Mouse (Mus musculus): ENCODE data around the gene Mdm1. TPM values are rescaled to one million over a fixed set of nuclear protein-coding genes. Genes with fewer than 3 reads are reported as not detected.

Gene Mdm1
- polyA plus RNA-seq, 1 experiment from 2014 or later = 39.6 TPM

- Histone ChIP-seq H3K4me3 (no peak overlapping the region), H3K27me3 (no peaks in the 10 kb centered on the region), H3K4me1 (no peaks in the 10 kb centered on the region), H3K36me3 (no peaks in the 10 kb centered on the region), H3K4me2 (no peak overlapping the region), H3K9me3 (no peaks in the 10 kb centered on the region), H3K27ac (no peak overlapping the region), H3K9ac (no peak overlapping the region)
- 27% methylated on average over 8 of the region's 8 CpGs for WGBS
- no peak for ATAC-seq (ENCODE audit: insufficient number of reproducible peaks, insufficient read depth, low FRiP score, low TSS enrichment, low read depth)
Observed at GRCm38 (mm10) chr10:118110006-118110920, 31.3 kb upstream of the Mdm1 start.

GRCm38 (mm10) chr10:118110921-118111301 is 30.7 kb upstream of the Mdm1 start:
- H3K27me3 ChIP-seq = no peaks in the 10 kb centered on the region
- no peak overlapping the region for H3K4me3 ChIP-seq
- no peaks in the 10 kb centered on the region for H3K9me3 ChIP-seq
- H3K9ac ChIP-seq = no peak overlapping the region
- H3K36me3 ChIP-seq = no peaks in the 10 kb centered on the region
- ATAC-seq (ENCODE audit: insufficient number of reproducible peaks, insufficient read depth, low FRiP score, low TSS enrichment, low read depth) = no peak
- no peaks in the 10 kb centered on the region for H3K4me1 ChIP-seq
- H3K4me2 ChIP-seq = no peak overlapping the region
- H3K27ac ChIP-seq = no peak overlapping the region
- WGBS = 69% methylated on average over 7 of the region's 7 CpGs

- Histone ChIP-seq H3K4me1 (no peaks in the 10 kb centered on the region), H3K4me3 (no peak overlapping the region), H3K36me3 (no peaks in the 10 kb centered on the region), H3K9ac (0 out of 2 replicates have a peak overlapping the region, but pooled peaks have one; percentile 12), H3K27ac (no peak overlapping the region), H3K9me3 (no peaks in the 10 kb centered on the region), H3K4me2 (no peak overlapping the region), H3K27me3 (no peaks in the 10 kb centered on the region)
- ATAC-seq (ENCODE audit: insufficient number of reproducible peaks, insufficient read depth, low FRiP score, low TSS enrichment, low read depth) = no peak
- WGBS = 23% methylated on average over 7 of the region's 7 CpGs
Observed at GRCm38 (mm10) chr10:118111621-118112020, 30.0 kb upstream of the Mdm1 start.

- no peak for ATAC-seq (ENCODE audit: insufficient number of reproducible peaks, insufficient read depth, low FRiP score, low TSS enrichment, low read depth)
- no peak overlapping the region for H3K4me3 ChIP-seq
- no peaks in the 10 kb centered on the region for H3K4me1 ChIP-seq
- WGBS = 76% methylated on average over 11 of the region's 11 CpGs
- H3K27me3 ChIP-seq = no peaks in the 10 kb centered on the region
- no peak overlapping the region for H3K27ac ChIP-seq
- no peak overlapping the region for H3K4me2 ChIP-seq
- H3K9me3 ChIP-seq = no peaks in the 10 kb centered on the region
- H3K36me3 ChIP-seq = no peaks in the 10 kb centered on the region
- no peak overlapping the region for H3K9ac ChIP-seq
Observed at GRCm38 (mm10) chr10:118112294-118112893, 29.2 kb upstream of the Mdm1 start.

GRCm38 (mm10) chr10:118113256-118113682 is 28.3 kb upstream of the Mdm1 start:
- Histone ChIP-seq H3K36me3 (no peaks in the 10 kb centered on the region), H3K9me3 (no peaks in the 10 kb centered on the region), H3K4me2 (no peak overlapping the region), H3K4me1 (no peaks in the 10 kb centered on the region), H3K4me3 (no peak overlapping the region), H3K27me3 (no peaks in the 10 kb centered on the region), H3K27ac (no peak overlapping the region), H3K9ac (no peak overlapping the region)
- 41% methylated on average over 9 of the region's 9 CpGs for WGBS
- no peak for ATAC-seq (ENCODE audit: insufficient number of reproducible peaks, insufficient read depth, low FRiP score, low TSS enrichment, low read depth)

- Histone ChIP-seq H3K27me3 (no peaks in the 10 kb centered on the region), H3K36me3 (no peaks in the 10 kb centered on the region), H3K4me2 (no peak overlapping the region), H3K9ac (no peak overlapping the region), H3K9me3 (no peaks in the 10 kb centered on the region), H3K4me1 (no peaks in the 10 kb centered on the region), H3K4me3 (no peak overlapping the region), H3K27ac (no peak overlapping the region)
- no peak for ATAC-seq (ENCODE audit: insufficient number of reproducible peaks, insufficient read depth, low FRiP score, low TSS enrichment, low read depth)
- WGBS = 96% methylated on average over 1 of the region's 1 CpGs
Observed at GRCm38 (mm10) chr10:118114271-118114670, 27.3 kb upstream of the Mdm1 start.

- H3K9ac ChIP-seq = no peak overlapping the region
- H3K27me3 ChIP-seq = no peaks in the 10 kb centered on the region
- no peaks in the 10 kb centered on the region for H3K9me3 ChIP-seq
- H3K27ac ChIP-seq = no peak overlapping the region
- no peaks in the 10 kb centered on the region for H3K4me1 ChIP-seq
- H3K4me2 ChIP-seq = no peak overlapping the region
- no peak overlapping the region for H3K4me3 ChIP-seq
- ATAC-seq (ENCODE audit: insufficient number of reproducible peaks, insufficient read depth, low FRiP score, low TSS enrichment, low read depth) = no peak
- no peaks in the 10 kb centered on the region for H3K36me3 ChIP-seq
- WGBS = 95% methylated on average over 2 of the region's 2 CpGs
Observed at GRCm38 (mm10) chr10:118116456-118116855, 25.2 kb upstream of the Mdm1 start.

- Histone ChIP-seq H3K9ac (no peak overlapping the region), H3K4me3 (no peak overlapping the region), H3K27ac (no peak overlapping the region), H3K4me1 (no peaks in the 10 kb centered on the region; the same call in 1 of the 2 replicates), H3K36me3 (no peaks in the 10 kb centered on the region), H3K27me3 (no peaks in the 10 kb centered on the region), H3K4me2 (peak overlapping the region; percentile 21; the same call in 1 of the 2 replicates), H3K9me3 (no peaks in the 10 kb centered on the region)
- 73% methylated on average over 25 of the region's 25 CpGs for WGBS
- ATAC-seq (ENCODE audit: insufficient number of reproducible peaks, insufficient read depth, low FRiP score, low TSS enrichment, low read depth) = no peak
Observed at GRCm38 (mm10) chr10:118121047-118121936, 20.3 kb upstream of the Mdm1 start.

- no peak for ATAC-seq (ENCODE audit: insufficient number of reproducible peaks, insufficient read depth, low FRiP score, low TSS enrichment, low read depth)
- WGBS = 41% methylated on average over 13 of the region's 13 CpGs
Observed at GRCm38 (mm10) chr10:118121937-118122285, 19.7 kb upstream of the Mdm1 start.

GRCm38 (mm10) chr10:118122441-118123162 is 19.0 kb upstream of the Mdm1 start:
- 90% methylated on average over 11 of the region's 11 CpGs for WGBS

More at GRCm38 (mm10) chr10:118121937-118122285, 19.7 kb upstream of the Mdm1 start:
- no peaks in the 10 kb centered on the region for H3K36me3 ChIP-seq
- no peaks in the 10 kb centered on the region for H3K9me3 ChIP-seq
- 0 out of 2 replicates have a peak overlapping the region, but pooled peaks have one; percentile 22 for H3K27ac ChIP-seq
- no peak overlapping the region for H3K4me3 ChIP-seq
- no peaks in the 10 kb centered on the region; the same call in 1 of the 2 replicates for H3K4me1 ChIP-seq
- H3K27me3 ChIP-seq = no peaks in the 10 kb centered on the region
- no peak overlapping the region for H3K9ac ChIP-seq
- peak overlapping the region; percentile 21; the same call in 1 of the 2 replicates for H3K4me2 ChIP-seq

GRCm38 (mm10) chr10:118125236-118125635 is 16.4 kb upstream of the Mdm1 start:
- Histone ChIP-seq H3K27me3 (peaks cover 23% of the 10 kb centered on the region), H3K9me3 (no peaks in the 10 kb centered on the region), H3K9ac (no peak overlapping the region), H3K4me1 (no peaks in the 10 kb centered on the region; the same call in 1 of the 2 replicates), H3K4me3 (no peak overlapping the region), H3K27ac (no peak overlapping the region), H3K4me2 (no peak overlapping the region), H3K36me3 (no peaks in the 10 kb centered on the region)
- 95% methylated on average over 7 of the region's 7 CpGs for WGBS
- ATAC-seq (ENCODE audit: insufficient number of reproducible peaks, insufficient read depth, low FRiP score, low TSS enrichment, low read depth) = no peak

More at GRCm38 (mm10) chr10:118122441-118123162, 19.0 kb upstream of the Mdm1 start:
- H3K36me3 ChIP-seq = no peaks in the 10 kb centered on the region
- H3K4me2 ChIP-seq = no peak overlapping the region
- H3K9ac ChIP-seq = no peak overlapping the region
- no peak for ATAC-seq (ENCODE audit: insufficient number of reproducible peaks, insufficient read depth, low FRiP score, low TSS enrichment, low read depth)
- H3K9me3 ChIP-seq = no peaks in the 10 kb centered on the region
- H3K27ac ChIP-seq = 0 out of 2 replicates have a peak overlapping the region, but pooled peaks have one; percentile 22
- no peak overlapping the region for H3K4me3 ChIP-seq
- no peaks in the 10 kb centered on the region; the same call in 1 of the 2 replicates for H3K4me1 ChIP-seq
- peaks cover 3% of the 10 kb centered on the region for H3K27me3 ChIP-seq

Data from embryonic facial prominence, embryonic 13.5 days (tissue).